1 mouse cellular context compared by ENCODE assay signal in the genomic region with DNA sequence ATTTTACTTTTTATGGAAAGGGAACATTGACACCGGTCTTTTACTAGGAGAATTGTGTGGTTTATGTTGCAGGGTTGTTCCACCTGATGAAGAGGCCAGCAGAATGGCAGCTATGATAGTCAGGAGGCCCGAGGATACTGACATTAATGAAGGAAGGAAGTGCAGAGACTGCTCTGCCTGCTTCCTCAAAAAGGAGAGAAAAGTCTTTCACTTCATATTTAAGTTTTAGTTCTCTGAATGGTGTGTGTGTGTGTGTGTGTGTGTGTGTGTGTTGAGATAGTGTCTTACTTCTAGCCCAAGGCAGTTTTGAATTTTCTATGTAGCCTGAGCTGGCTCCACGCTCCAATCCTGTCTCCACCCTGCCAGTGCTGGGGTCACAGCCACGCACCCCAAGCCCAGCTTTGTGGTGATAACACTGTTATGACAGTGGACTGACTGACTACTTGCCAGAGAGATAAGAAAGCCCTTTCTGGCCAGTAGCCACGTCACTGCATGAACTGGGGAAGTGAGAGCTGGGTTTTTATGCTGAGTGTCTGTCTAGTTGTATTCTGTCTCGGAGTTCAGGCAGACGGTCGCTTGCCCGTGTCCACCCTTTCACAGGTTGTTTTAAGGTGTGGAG.
A peak's percentile ranks its signal among the peaks of the same experiment; 100 is the strongest.
TF ChIP-seq lines count a peak whose summit lies in the region.

No protein-coding gene starts in this region.

TF ChIP-seq in MEL, 35 proteins besides CTCF, POLR2A, EP300 and RAD21 (continued from another document):
- TF ChIP-seq TCF12 (IDR thresholded peaks at IDR 0.05; ENCODE audit: low read depth, low read length) (peak; percentile 79), SMC3 (IDR thresholded peaks at IDR 0.05; ENCODE audit: low read depth, low read length) (peak; percentile 22), MAX (IDR thresholded peaks at IDR 0.05; ENCODE audit: low read length) (no peak), USF1 (IDR thresholded peaks at IDR 0.05; ENCODE audit: low read depth, low read length) (no peak), MAFK (IDR thresholded peaks at IDR 0.05; ENCODE audit: borderline replicate concordance, low read depth, low read length) (no peak), CHD1 (IDR thresholded peaks at IDR 0.05; ENCODE audit: low read depth, low read length) (no peak), MAZ (IDR thresholded peaks at IDR 0.05; ENCODE audit: low read depth, low read length) (no peak), ELF1 (IDR thresholded peaks at IDR 0.05; ENCODE audit: low read depth, low read length) (no peak), GABPA (IDR thresholded peaks at IDR 0.05; ENCODE audit: low read depth, low read length) (no peak), MXI1 (IDR thresholded peaks at IDR 0.05; ENCODE audit: low read depth, low read length) (peak; percentile 38; the same call in 1 of the 2 replicates)
